Mouse (Mus musculus) C2C12 (cell line): ENCODE results near the gene Plekhg3. TPM values are rescaled to one million over a fixed set of nuclear protein-coding genes. Genes with fewer than 3 reads are reported as not detected.

Source experiments
- H3K27me3 ChIP-seq: one replicate; pipeline ENCODE4 v1.6.1; 2011; ENCODE audit not compliant: control insufficient read depth, insufficient read depth, insufficient read length
- H3K36me3 ChIP-seq: one replicate; pipeline ENCODE4 v1.6.1; 2011; ENCODE audit not compliant: control insufficient read depth, insufficient read depth
- H3K4me3 ChIP-seq: one replicate; pipeline ENCODE4 v1.5.1; 2011; ENCODE audit warnings: mild to moderate bottlenecking, control low read depth; ENCODE audit not compliant: poor library complexity, insufficient read depth, severe bottlenecking
- H3K79me2 ChIP-seq: one replicate; pipeline ENCODE4 v1.6.1; 2011; ENCODE audit not compliant: control insufficient read depth, insufficient read depth
- H3K79me3 ChIP-seq: one replicate; pipeline ENCODE4 v1.6.1; 2011; ENCODE audit warnings: low read depth, control low read depth
- H3ac ChIP-seq: one replicate; pipeline ENCODE3; 2011; ENCODE audit warnings: low read depth; ENCODE audit not compliant: control insufficient read depth, insufficient read length
- CEBPB ChIP-seq: IDR thresholded peaks from one replicate; pipeline ENCODE4 v1.6.1; 2011; ENCODE audit warnings: low read depth, mild to moderate bottlenecking, control low read depth, moderate library complexity
- CTCF ChIP-seq: IDR thresholded peaks from one replicate; pipeline ENCODE4 v1.5.1; 2011; ENCODE audit not compliant: control insufficient read depth, insufficient read depth, insufficient read length
- FOSL1 ChIP-seq: IDR thresholded peaks from one replicate; pipeline ENCODE4 v1.8.0; 2011; ENCODE audit warnings: mild to moderate bottlenecking, low read length; ENCODE audit not compliant: poor library complexity, insufficient read depth, severe bottlenecking
- MAX ChIP-seq: IDR thresholded peaks from one replicate; pipeline ENCODE4 v1.6.1; 2011; ENCODE audit warnings: mild to moderate bottlenecking, control low read depth
- MYOD1 ChIP-seq: IDR thresholded peaks from one replicate; pipeline ENCODE4 v1.6.1; 2011; ENCODE audit warnings: low read depth; ENCODE audit not compliant: control insufficient read depth, insufficient read length
- MYOG ChIP-seq: IDR thresholded peaks from one replicate; pipeline ENCODE4 v1.6.1; 2011; ENCODE audit not compliant: control insufficient read depth, insufficient read length; ENCODE audit errors: extremely low read depth
- USF1 ChIP-seq: IDR thresholded peaks from one replicate; pipeline ENCODE4 v1.6.1; 2011; ENCODE audit warnings: low read depth, mild to moderate bottlenecking, control low read depth, moderate library complexity
- polyA plus RNA-seq: library from polyadenylated mRNA; unstranded; fragments of >200 nt; fragmentation: generic; extraction: Trizol; gene quantifications from one replicate; pipeline ENCODE4 v1.2.1, GENCODE M21; 2012; ENCODE audit warnings: missing spikeins

Plekhg3 gene
- polyA plus RNA-seq, 1 experiment: 9.3 TPM

DNA sequence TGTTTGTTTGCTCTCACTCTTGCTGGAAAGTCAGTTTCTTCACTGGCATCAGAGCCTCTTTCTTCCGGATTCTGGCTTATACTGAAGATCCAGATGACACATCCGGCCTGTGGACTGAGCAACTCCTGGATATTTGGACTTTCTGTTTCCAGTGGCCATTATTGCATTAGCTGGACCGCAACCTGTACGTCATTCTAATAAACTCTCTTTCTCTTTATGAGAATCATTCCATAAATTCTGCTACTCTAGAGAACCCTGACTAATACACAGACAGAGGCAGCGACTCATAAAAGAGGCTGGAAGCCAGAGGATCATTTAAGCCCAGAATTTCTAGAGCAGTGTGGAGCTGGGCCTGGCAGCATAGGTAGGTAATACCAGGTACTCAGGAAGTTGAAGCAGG, 1.9 kb upstream of the Plekhg3 start:
- Histone ChIP-seq H3K27me3 (no peaks in the 10 kb centered on the region), H3K79me3 (peaks cover under 1% of the 10 kb centered on the region), H3K36me3 (no peaks in the 10 kb centered on the region), H3K4me3 (no peak overlapping the region), H3ac (no peak overlapping the region), H3K79me2 (peaks cover 4% of the 10 kb centered on the region)
- no peak for TF ChIP-seq MAX
- TF ChIP-seq FOSL1: no peak
- TF ChIP-seq MYOG: no peak

DNA sequence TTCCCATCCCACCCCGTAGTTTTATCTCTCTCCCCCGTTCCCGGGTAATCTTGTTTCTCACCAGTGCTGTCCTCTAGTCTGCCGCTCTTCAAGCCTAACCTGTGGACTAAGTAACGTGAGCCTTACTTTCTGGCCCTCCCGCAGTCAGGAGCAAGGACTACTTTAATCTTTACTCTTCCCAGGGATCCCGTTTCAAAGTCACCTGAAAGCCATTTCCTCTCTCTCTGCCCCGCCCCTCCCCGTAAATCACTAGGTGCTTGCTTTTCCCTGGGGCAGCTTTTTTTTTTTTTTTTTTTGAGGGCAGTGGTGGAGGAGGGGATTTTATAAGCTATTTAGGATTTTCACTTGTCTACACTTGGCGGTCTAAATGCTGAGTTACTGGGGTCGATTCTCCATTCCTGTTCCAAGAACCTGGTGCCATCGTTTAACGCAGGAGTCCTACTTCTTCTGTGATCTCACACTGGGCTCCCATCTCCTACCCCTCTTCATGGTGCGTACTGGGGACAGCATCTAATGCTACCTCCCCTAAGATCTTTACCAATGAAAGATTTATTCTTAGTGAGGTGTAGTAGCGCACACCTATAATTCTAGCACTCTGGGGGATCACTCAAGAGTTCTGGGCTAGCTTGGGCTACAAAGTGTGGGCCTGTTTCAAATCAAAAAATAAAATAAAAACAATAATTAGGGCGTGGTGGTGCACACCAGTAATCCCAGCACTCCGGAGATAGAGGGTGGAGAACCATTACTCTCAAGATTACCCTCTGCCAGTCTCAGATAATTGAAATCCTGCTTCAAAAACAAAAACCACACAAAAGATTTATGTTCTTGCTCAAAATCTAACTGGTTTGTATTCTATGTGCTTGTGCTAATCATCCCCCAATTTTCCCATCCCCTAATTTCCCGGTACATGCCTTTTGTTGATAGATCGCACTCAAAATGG, 1.6 kb downstream of the Plekhg3 start:
- Histone ChIP-seq H3K79me3 (peaks cover 32% of the 10 kb centered on the region), H3K79me2 (peaks cover 39% of the 10 kb centered on the region), H3K36me3 (peaks cover 5% of the 10 kb centered on the region), H3ac (no peak overlapping the region), H3K4me3 (peak overlapping the region; percentile 65), H3K27me3 (no peaks in the 10 kb centered on the region)
- no peak for TF ChIP-seq MYOD1
- TF ChIP-seq CTCF: no peak
- no peak for TF ChIP-seq USF1
- TF ChIP-seq MYOG: no peak
- no peak for TF ChIP-seq CEBPB
- TF ChIP-seq FOSL1: no peak
- no peak for TF ChIP-seq MAX

DNA sequence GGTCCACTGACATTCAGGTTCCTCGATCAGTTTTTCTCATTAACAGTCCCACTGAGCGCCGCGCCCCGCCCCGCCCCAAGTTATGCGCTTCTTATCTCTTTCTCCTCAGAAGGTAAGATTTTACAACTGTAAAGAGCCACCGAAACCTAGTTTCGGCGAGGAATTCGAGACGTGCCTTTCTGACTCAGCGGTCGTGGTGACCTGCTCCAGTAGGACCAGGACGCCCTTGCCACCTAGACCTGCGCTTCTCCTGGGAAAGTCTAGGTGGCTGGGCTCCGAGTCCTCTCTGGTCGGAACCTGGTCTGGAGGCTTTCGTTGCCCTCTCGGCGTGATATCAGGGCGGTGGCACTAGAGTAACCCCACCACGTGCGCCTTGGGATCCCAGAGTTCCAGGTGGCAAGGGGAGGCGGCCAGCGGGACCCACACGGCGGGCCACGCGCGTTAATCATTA, 2.3 kb downstream of the Plekhg3 start:
- H3K79me3 ChIP-seq: peaks cover 38% of the 10 kb centered on the region
- H3K79me2 ChIP-seq: peaks cover 46% of the 10 kb centered on the region
- peaks cover 5% of the 10 kb centered on the region for H3K36me3 ChIP-seq
- peak overlapping the region; percentile 89 for H3ac ChIP-seq
- peak overlapping the region; percentile 65 for H3K4me3 ChIP-seq
- TF ChIP-seq USF1 (no peak), MYOD1 (no peak), CEBPB (no peak), CTCF (no peak), MYOG (no peak), MAX (no peak), FOSL1 (no peak)
- H3K27me3 ChIP-seq: no peaks in the 10 kb centered on the region

DNA sequence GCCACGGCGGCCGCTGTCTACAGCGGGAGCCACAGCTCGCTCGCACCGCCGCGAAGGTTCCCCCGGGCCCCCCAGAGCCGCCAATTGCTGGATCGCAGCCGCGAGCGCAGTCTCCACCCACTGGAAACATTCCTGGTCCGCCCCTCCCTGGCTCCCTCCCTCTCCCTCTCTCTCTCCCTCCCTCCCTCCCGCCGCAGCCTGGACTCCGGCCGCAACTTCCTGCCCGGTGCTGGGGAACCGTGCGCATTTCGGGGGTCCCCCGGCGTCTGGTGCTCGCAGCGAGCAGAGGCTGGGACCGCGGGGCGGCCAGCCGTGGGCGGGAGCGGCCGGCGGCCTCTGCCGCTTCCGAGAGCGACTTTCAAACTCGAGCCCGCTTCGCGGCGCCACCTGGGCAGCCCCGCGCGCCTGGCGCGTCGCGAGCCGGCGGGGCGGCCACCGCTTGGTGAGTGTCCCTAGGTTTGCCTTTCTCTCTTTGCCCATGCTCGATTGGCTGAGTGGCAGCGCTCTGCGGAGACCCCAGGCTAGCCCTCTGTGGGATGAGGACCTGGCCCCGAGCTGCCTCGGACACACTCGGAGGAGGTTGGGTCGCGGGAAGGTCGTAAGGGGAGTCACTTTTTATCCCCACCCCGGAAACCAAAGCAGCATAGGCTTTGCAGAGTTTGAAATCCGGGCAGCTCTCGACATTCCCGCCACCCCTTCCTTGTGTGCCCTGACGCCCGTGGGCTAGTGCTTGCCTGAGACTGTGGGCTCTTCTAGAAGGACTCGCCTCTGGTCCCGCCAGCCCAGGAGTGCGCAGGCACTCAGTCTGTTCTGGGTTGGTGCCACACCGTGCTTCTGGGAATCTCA, 2.9 kb downstream of the Plekhg3 start:
- H3ac ChIP-seq: peak overlapping the region; percentile 89
- H3K79me2 ChIP-seq: peaks cover 52% of the 10 kb centered on the region
- TF ChIP-seq MYOG (no peak), MAX (peak; percentile 74)
- peaks cover 5% of the 10 kb centered on the region for H3K36me3 ChIP-seq
- H3K79me3 ChIP-seq: peaks cover 44% of the 10 kb centered on the region
- H3K27me3 ChIP-seq: no peaks in the 10 kb centered on the region
- peak overlapping the region; percentile 65 for H3K4me3 ChIP-seq

DNA sequence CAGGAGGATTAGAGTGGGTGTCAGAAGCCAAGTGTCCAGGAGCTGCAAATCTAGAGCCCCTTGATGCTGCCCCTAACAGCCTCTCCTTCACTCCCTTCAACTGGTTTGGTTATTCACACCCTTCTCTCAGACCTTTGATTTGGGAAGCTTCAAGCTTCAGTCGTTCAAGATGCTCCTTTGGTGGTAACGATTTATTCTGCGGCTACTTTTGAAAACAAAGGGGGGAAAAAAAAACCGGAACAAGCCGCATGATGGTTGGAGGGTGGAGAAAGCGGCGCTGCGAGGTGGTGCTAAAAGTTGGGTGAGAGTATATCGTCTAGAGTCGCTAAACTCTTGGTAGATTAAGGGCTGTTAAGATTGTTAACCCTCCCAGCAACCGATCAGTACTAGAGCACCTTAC, 3.5 kb downstream of the Plekhg3 start:
- Histone ChIP-seq H3ac (peak overlapping the region; percentile 86), H3K79me2 (peaks cover 58% of the 10 kb centered on the region), H3K36me3 (peaks cover 5% of the 10 kb centered on the region), H3K79me3 (peaks cover 51% of the 10 kb centered on the region), H3K27me3 (no peaks in the 10 kb centered on the region), H3K4me3 (peak overlapping the region; percentile 65)
- TF ChIP-seq CEBPB (no peak), FOSL1 (no peak), MYOD1 (no peak), CTCF (no peak), USF1 (no peak), MYOG (no peak), MAX (no peak)
